Mouse (Mus musculus) CH12.LX (cell line): ENCODE measurements around the gene Taf10. TPM values are rescaled to one million over a fixed set of nuclear protein-coding genes. Genes with fewer than 3 reads are reported as not detected.

Experiments
- DNase-seq: peaks from one replicate; pipeline ENCODE4 v3.0.0-alpha.2; 2013; ENCODE audit errors: extremely low read depth
- H3K27ac ChIP-seq: 2 replicates; pipeline ENCODE4 v1.5.1; 2012; ENCODE audit warnings: low read depth, mild to moderate bottlenecking, control low read depth, moderate library complexity; ENCODE audit not compliant: insufficient read depth
- H3K27me3 ChIP-seq: replicated peaks from 2 replicates; pipeline ENCODE3; 2012; ENCODE audit warnings: inconsistent platforms
- H3K36me3 ChIP-seq, 2 experiments: replicated peaks in 1 of 2; 2 replicates each; pipeline versions ENCODE3 to v1.6.1; 2012; ENCODE audit warnings: inconsistent platforms in 1 of 2, low read length in 1 of 2, mild to moderate bottlenecking in 1 of 2, mixed read lengths in 1 of 2, moderate library complexity in 1 of 2; ENCODE audit not compliant: control insufficient read depth in 1 of 2, insufficient read depth in 1 of 2
- H3K4me1 ChIP-seq, 2 experiments: 2 replicates each; pipeline ENCODE4 v1.6.1; 2012; ENCODE audit warnings: inconsistent platforms in 1 of 2, moderate library complexity in 1 of 2; ENCODE audit not compliant: insufficient read depth in 2 of 2, control insufficient read depth in 1 of 2
- H3K4me2 ChIP-seq: 2 replicates; pipeline ENCODE4 v1.6.1; 2012; ENCODE audit warnings: low read depth, mild to moderate bottlenecking, control low read depth; ENCODE audit not compliant: poor library complexity, insufficient read depth, severe bottlenecking
- H3K4me3 ChIP-seq, 3 experiments: fragments of 150-350 bp in 1 of 3; sonication (generic) in 1 of 3; replicated peaks in 1 of 3; 2 replicates each; pipeline versions ENCODE3 to v1.5.1; 2011 to 2012; ENCODE audit warnings: low read depth in 2 of 3, low read length in 2 of 3, mild to moderate bottlenecking in 2 of 3, moderate library complexity in 2 of 3, control low read depth in 1 of 3, improper control_type of control experiment in 1 of 3, inconsistent platforms in 1 of 3, mixed read lengths in 1 of 3; ENCODE audit not compliant: poor library complexity in 1 of 3
- H3K79me2 ChIP-seq: replicated peaks from 2 replicates; pipeline ENCODE4 v1.6.1; 2012; ENCODE audit warnings: mild to moderate bottlenecking, moderate library complexity; ENCODE audit not compliant: control insufficient read depth, poor library complexity, insufficient read depth, severe bottlenecking; ENCODE audit errors: extremely low read depth
- H3K9ac ChIP-seq: 2 replicates; pipeline ENCODE4 v1.6.1; 2012; ENCODE audit warnings: low read depth, mild to moderate bottlenecking, control low read depth, moderate library complexity; ENCODE audit not compliant: insufficient read depth
- H3K9me3 ChIP-seq: replicated peaks from 2 replicates; pipeline ENCODE3; 2012; ENCODE audit warnings: low read length, inconsistent platforms, mixed read lengths
- BHLHE40 ChIP-seq: IDR thresholded peaks from 2 replicates; pipeline ENCODE4 v1.6.1; 2011; ENCODE audit warnings: mild to moderate bottlenecking, low read depth, low read length, improper control_type of control experiment
- CHD1 ChIP-seq: IDR thresholded peaks from 2 replicates; pipeline ENCODE4 v1.6.1; 2012; ENCODE audit warnings: low read depth, low read length, improper control_type of control experiment, inconsistent platforms
- CHD2 ChIP-seq: IDR thresholded peaks from 2 replicates; pipeline ENCODE4 v1.6.1; 2011; ENCODE audit warnings: low read length, improper control_type of control experiment
- E2F4 ChIP-seq: IDR thresholded peaks from 2 replicates; pipeline ENCODE4 v1.6.1; 2011; ENCODE audit warnings: low read depth, low read length, improper control_type of control experiment; ENCODE audit not compliant: insufficient replicate concordance
- ELF1 ChIP-seq: IDR thresholded peaks from 2 replicates; pipeline ENCODE4 v1.6.1; 2014; ENCODE audit warnings: low read depth, mild to moderate bottlenecking, inconsistent platforms, low read length, improper control_type of control experiment
- ETS1 ChIP-seq: conservative IDR thresholded peaks from 2 replicates; pipeline ENCODE4 v1.6.1; 2012; ENCODE audit warnings: low read depth, mild to moderate bottlenecking, inconsistent platforms, low read length, improper control_type of control experiment, moderate library complexity
- GABPA ChIP-seq: IDR thresholded peaks from 2 replicates; pipeline ENCODE4 v1.6.1; 2012; ENCODE audit warnings: low read depth, low read length, improper control_type of control experiment, inconsistent platforms; ENCODE audit not compliant: insufficient replicate concordance
- HCFC1 ChIP-seq: IDR thresholded peaks from 2 replicates; pipeline ENCODE4 v1.6.1; 2012; ENCODE audit warnings: low read depth, mild to moderate bottlenecking, inconsistent platforms, low read length, improper control_type of control experiment
- KAT2A ChIP-seq: IDR thresholded peaks from 2 replicates; pipeline ENCODE4 v1.6.1; 2012; ENCODE audit warnings: low read length, improper control_type of control experiment, inconsistent platforms; ENCODE audit not compliant: insufficient replicate concordance
- MAZ ChIP-seq: IDR thresholded peaks from 2 replicates; pipeline ENCODE4 v1.6.1; 2012; ENCODE audit warnings: low read depth, mild to moderate bottlenecking, inconsistent platforms, low read length, improper control_type of control experiment, moderate library complexity
- MEF2A ChIP-seq: IDR thresholded peaks from 2 replicates; pipeline ENCODE4 v1.6.1; 2014; ENCODE audit warnings: low read depth, mild to moderate bottlenecking, inconsistent platforms, low read length, improper control_type of control experiment, borderline replicate concordance
- MYC ChIP-seq: IDR thresholded peaks from 2 replicates; pipeline ENCODE4 v1.6.1; 2011; ENCODE audit warnings: low read depth, mild to moderate bottlenecking, improper control_type of control experiment, low read length
- PAX5 ChIP-seq: IDR thresholded peaks from 2 replicates; pipeline ENCODE4 v1.6.1; 2012; ENCODE audit warnings: low read length, inconsistent platforms, mixed read lengths
- SIN3A ChIP-seq: IDR thresholded peaks from 2 replicates; pipeline ENCODE4 v1.6.1; 2012; ENCODE audit warnings: low read length, improper control_type of control experiment, inconsistent platforms
- SMC3 ChIP-seq: IDR thresholded peaks from 2 replicates; pipeline ENCODE4 v1.6.1; 2011; ENCODE audit warnings: low read depth, low read length, improper control_type of control experiment
- TBP ChIP-seq: conservative IDR thresholded peaks from 2 replicates; pipeline ENCODE4 v1.6.1; 2011; ENCODE audit warnings: low read depth, low read length, improper control_type of control experiment
- TCF12 ChIP-seq: IDR thresholded peaks from 2 replicates; pipeline ENCODE4 v1.6.1; 2014; ENCODE audit warnings: low read depth, mild to moderate bottlenecking, inconsistent platforms, low read length, improper control_type of control experiment
- USF1 ChIP-seq: IDR thresholded peaks from 2 replicates; pipeline ENCODE4 v1.6.1; 2014; ENCODE audit warnings: low read depth, mild to moderate bottlenecking, inconsistent platforms, low read length, improper control_type of control experiment
- ZKSCAN1 ChIP-seq: IDR thresholded peaks from 2 replicates; pipeline ENCODE4 v1.6.1; 2012; ENCODE audit warnings: low read depth, inconsistent platforms, low read length, improper control_type of control experiment, borderline replicate concordance
- ZMIZ1 ChIP-seq: IDR thresholded peaks from 2 replicates; pipeline ENCODE4 v1.6.1; 2012; ENCODE audit warnings: low read depth, mild to moderate bottlenecking, inconsistent platforms, low read length, improper control_type of control experiment
- dilution Hi-C: fragments of 300-500 bp; cut with MboI; formaldehyde crosslinking; loops from 2 replicates; pipeline ENCODE4 v1.14.3; 2020; ENCODE audit warnings: low sequenced_read_pairs; ENCODE audit not compliant: extremely low pct_unique_long_range_greater_than_20kb, extremely low pct_ligation_motif_present
- in situ Hi-C: fragments of 300-500 bp; cut with MboI; formaldehyde crosslinking; loops from 3 replicates; pipeline ENCODE4 v1.14.3; 2019; ENCODE audit warnings: low sequenced_read_pairs, low pct_ligation_motif_present, low pct_unique_long_range_greater_than_20kb, mixed read lengths
- polyA plus RNA-seq: library from polyadenylated mRNA; unstranded; fragments of >175 nt; gene quantifications from 2 replicates; pipeline ENCODE4 v1.2.1, GENCODE M21; 2012; ENCODE audit warnings: low read depth; ENCODE audit not compliant: insufficient read length
- total RNA-seq, 2 experiments: library from RNA; depleted of rRNA; stranded (reverse); fragments of 300-350 nt in 1 of 2; fragments of >200 nt in 1 of 2; gene quantifications; 2 replicates each; pipeline ENCODE4 v1.2.3; 2012 to 2014

Taf10 gene
- total and polyA plus RNA-seq, 3 experiments: 259 to 461 (median 330) TPM

GRCm38 (mm10) chr7:105791147-105791546, 47.0 kb upstream of the Taf10 start:
- Histone ChIP-seq H3K27ac (no peak overlapping the region), H3K4me2 (no peak overlapping the region), H3K4me3 (no peak overlapping the region), H3K36me3 (no peaks in the 10 kb centered on the region), H3K9ac (no peak overlapping the region), H3K79me2 (no peaks in the 10 kb centered on the region), H3K9me3 (peaks cover 4% of the 10 kb centered on the region), H3K4me1 (no peaks in the 10 kb centered on the region), H3K27me3 (no peaks in the 10 kb centered on the region)
- no peak for DNase-seq
- in situ Hi-C loops: no loop called here
- no peak for TF ChIP-seq ETS1
- TF ChIP-seq TBP: no peak
- TF ChIP-seq SMC3: no peak
- TF ChIP-seq E2F4: no peak
- no peak for TF ChIP-seq PAX5
- no peak for TF ChIP-seq USF1
- TF ChIP-seq ELF1: no peak
- TF ChIP-seq HCFC1: no peak
- no peak for TF ChIP-seq MEF2A
- TF ChIP-seq CHD1: no peak
- TF ChIP-seq BHLHE40: no peak
- TF ChIP-seq ZMIZ1: no peak
- dilution Hi-C loops: no loop called here

- no peaks in the 10 kb centered on the region for H3K36me3 ChIP-seq
- TF ChIP-seq MAZ (no peak), MYC (no peak), KAT2A (no peak), GABPA (no peak), SIN3A (no peak), TCF12 (no peak), CHD2 (no peak), USF1 (no peak), ZKSCAN1 (no peak)
Measured at GRCm38 (mm10) chr7:105787285-105788140, 43.4 kb upstream of the Taf10 start, which contains the start of gene Dchs1. Dchs1 (minus strand) TSS chr7:105787654.

More at GRCm38 (mm10) chr7:105787285-105788140, 43.4 kb upstream of the Taf10 start, which contains the start of gene Dchs1:
- DNase-seq: no peak
- in situ Hi-C loops (no loop called here), dilution Hi-C loops (no loop called here)
- peaks cover 4% of the 10 kb centered on the region for H3K9me3 ChIP-seq
- H3K79me2 ChIP-seq: no peaks in the 10 kb centered on the region
- peaks cover 3% of the 10 kb centered on the region for H3K27me3 ChIP-seq
- H3K27ac ChIP-seq: no peak within 1 kb of the TSS
- no peaks in the 10 kb centered on the region for H3K4me1 ChIP-seq
- H3K4me3 ChIP-seq: no peak within 1 kb of the TSS
- H3K4me2 ChIP-seq: no peak within 1 kb of the TSS
- no peak within 1 kb of the TSS for H3K9ac ChIP-seq
